Mouse (Mus musculus): ENCODE results near the gene Rgs3.

Gene Rgs3

DNA sequence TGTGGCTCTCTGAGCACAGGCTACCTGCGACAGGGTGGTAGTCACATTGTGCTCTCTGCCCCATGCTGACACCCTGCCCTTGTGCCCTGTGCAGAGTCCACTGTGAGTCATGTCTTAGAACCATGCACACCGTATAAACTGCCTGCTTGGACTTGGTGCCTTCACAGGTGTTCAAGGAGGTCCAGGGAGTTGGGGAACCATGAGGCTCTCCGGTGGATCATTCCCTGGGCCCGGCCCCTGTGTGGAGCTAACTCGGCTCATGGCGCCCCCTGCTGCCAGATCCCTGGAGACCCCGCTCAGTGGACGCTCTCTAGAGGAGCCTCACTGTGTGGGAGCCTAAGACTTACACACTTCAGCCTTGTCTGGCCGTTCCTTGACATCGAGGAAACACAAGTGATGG is 134.2 kb downstream of the Rgs3 start:
- peak; percentile 73 for DNase-seq (ENCODE audit: low spot score)

DNA sequence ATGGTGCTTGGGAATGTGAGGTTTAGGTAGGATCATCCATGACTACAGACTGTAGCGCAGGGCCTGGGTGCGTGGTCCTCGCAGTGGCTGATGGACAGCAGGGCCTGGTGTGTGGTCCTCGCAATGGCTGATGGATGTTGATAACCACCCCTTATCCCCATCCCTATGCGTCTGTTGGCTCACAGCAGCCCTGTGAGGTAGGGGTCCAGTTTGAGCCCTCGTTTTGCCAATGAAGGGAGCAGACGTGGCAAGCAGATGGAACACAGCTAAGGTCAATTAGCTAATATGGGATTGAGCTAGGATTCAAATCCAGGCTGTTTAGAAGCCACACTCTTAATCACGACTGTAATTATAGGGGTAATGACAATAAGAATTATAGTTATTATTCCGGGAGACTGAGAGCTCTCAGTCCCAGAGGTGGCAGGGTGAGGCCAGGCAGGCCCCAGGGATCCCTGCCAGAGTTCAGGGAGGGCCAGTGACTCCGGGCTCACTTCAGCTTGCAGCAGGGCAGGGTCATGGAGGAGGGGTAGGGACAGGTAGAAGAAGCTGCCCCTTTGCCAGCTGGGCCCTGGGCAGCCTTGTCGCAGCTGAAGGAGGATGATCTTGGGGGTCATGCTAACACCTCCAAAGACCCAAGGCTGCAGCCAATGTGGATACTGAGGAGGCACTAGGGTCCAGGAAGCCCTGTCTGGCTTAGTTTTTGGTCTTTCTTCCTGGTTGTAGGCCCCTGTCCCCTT is 135.2 kb downstream of the Rgs3 start:
- DNase-seq (ENCODE audit: low spot score), result no peak

DNA sequence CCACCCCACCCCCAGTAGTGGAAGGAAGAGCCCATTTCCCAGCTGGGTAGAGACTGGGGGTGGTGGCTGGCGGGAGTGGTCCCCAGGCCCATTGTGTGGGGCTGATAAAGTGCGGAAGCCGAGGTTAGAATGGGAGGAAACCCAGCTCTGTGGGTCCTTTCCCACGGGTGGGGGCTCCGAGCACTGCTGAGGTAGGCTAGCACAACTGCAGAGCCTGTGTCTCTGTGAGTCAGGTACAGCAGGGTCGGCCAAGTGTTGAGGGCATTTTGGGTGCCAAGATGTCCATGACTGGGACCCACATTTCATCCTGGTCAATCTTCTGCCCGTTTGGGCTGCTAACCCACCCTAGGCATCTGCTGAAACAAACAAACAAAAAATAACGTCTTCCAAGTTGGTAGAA is 135.9 kb downstream of the Rgs3 start:
- no peak for DNase-seq (ENCODE audit: low spot score)

DNA sequence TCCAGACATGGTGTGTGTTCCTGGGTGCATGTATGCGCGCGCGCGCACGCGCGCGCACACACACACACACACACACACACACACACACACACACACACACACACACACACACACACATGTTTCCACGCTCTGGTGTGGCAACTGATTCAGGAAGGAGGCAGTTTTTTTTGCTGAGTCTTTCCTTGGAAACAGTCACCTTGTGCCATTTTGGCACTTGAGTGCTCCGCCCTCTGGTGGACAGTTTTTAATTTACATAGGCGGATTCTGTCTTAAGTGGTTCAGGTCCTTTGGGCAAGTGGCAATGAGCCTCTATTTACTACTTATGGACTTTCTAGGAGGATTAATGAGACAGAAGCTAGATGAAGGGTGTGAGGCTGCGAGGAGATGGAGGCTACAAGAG is 136.3 kb downstream of the Rgs3 start:
- DNase-seq (ENCODE audit: low spot score), result peak; percentile 91

DNA sequence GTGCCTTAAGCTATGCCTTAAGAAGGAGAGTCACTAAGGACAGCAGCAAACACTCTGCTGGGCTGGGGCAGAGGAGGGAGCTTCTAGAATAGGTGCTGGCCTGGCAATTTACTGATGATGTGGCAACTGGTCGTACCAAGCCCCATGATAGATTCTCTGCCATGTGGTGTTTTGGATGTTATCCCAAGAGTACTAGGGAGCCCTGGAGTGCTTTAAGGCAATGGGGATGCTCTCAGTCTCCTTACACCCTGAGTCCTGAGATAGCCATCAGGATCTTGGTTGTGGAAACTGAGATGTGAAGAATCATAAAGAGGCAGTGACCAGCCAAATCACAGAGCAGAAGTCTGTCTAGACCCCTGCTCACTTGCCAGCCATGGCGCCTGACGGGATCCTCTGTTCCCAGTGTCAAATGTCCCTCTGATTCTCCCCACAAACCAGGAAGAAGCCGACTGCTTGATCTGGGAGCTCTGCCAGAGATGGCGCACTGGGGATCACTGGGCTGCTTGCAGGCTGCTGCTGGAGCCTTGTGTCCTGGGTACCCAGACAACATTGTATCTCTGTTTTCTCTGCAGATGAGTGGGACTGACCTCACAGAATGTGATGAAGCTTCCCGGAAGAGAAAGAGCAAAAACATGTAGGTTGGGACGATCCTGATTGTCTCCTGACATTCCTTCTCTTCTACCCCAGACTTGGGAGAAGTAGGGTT is 137.2 kb downstream of the Rgs3 start:
- DNase-seq (ENCODE audit: low spot score), result no peak

DNA sequence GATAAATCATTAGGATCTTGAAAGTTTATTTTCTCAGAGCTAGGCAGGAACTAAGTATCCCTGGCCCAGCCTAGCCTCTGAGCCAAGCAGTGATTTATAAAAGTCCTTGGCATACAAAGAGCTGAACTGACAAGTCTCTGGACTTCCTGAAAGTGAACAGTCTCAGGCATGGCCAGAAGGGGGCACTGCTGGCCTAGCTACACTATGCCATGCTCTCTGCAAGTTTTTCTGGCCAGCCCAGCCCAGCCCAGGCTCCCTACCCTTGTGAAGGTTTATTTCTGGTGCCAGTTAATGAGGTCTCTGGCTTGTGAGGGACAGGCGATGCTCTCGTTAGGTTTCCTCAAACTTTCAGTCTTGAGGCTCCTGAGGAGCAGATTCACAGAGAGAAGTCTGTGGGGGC is 137.8 kb downstream of the Rgs3 start:
- peak; percentile 91 for DNase-seq (ENCODE audit: low spot score)

DNA sequence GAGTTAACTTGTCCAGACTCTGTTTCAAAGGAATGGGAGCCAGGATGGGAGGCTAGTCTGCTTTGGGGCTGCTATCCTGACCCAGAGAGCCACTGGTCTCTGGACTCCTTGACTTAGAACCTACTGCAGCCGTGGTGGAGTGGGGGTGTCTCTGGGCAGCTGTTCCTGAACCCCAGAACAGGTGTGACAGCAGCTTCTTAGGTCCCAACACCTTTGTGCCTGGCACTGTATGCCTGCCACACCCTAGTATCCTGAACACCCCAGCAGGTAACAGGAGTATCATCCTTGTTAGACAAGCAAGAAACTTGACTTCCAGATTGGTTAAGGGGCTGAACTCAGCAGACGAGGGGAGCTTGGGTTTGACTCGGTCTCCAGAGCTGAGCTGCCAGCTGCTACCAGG is 138.9 kb downstream of the Rgs3 start:
- DNase-seq (ENCODE audit: low spot score), result no peak

DNA sequence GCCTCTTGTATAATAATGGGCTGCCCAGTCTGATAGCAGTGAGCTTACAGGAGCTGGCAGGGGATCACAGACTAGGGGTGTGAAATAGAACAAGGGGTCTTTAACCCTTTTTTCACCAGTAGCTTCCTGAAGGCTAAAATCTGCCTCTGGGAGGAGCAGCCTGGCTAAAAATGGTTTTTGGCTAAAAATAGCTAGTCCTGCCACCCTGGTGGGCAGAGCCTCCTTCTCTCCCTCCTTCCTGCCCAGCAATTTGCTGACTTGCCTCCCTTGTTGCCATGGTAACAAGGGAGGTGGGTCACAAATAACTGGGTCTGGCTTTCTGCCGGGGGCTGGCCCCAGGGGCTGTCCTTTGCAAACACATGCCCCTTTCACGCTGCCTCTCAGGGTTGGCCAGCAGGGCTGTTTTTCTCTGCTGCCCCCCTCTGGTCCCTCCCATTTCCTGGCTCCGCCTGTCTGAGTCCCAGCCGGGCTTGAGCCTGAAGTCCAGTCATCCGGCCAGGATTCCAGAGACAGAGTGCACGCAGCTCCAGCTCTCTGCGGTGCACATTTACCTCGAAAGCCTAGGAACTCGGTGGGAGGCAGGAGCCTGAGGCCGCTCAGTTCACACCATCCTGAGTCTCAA is 139.7 kb downstream of the Rgs3 start:
- peak; percentile 96 for DNase-seq (ENCODE audit: low spot score)

DNA sequence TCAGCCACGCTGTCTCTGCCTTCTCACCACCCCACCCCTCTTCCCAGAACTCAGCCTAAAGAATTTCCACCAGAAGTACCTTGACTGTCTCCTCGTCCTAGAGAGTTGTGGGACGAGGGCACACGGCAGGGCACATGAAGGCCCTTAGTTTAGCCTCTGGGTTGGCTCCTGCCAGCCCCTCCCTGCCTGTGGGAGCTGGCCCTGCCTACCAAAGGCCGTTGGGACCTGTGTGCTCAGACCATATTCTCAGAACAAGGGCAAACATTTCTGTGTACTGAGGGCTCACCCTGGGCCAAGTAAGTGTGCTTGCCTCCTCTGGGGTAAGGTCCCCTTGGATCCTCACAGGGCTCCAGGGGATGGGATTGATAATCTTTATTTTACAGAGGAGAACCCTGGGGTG is 140.8 kb downstream of the Rgs3 start:
- no peak for DNase-seq (ENCODE audit: low spot score)

DNA sequence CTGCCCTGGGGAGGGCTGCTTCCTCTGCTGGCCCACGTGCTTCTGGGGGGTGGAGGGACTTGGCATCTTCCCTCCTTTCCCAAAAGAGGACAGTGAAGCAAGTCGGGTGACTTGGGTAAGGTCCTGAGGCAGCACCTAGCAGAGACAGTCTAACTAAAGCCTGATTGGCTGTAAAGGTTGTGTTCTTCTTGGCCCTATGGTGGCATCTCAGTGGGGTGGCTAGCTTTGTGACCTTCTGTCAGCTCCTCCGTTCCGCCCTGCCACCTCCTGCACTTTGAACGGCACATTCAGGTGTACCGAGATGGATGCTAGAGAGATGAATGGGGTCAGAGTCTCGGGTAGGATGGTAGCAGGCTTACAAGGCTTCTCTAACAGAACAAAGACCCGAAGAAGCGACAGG is 143.5 kb downstream of the Rgs3 start:
- DNase-seq (ENCODE audit: low spot score), result no peak

DNA sequence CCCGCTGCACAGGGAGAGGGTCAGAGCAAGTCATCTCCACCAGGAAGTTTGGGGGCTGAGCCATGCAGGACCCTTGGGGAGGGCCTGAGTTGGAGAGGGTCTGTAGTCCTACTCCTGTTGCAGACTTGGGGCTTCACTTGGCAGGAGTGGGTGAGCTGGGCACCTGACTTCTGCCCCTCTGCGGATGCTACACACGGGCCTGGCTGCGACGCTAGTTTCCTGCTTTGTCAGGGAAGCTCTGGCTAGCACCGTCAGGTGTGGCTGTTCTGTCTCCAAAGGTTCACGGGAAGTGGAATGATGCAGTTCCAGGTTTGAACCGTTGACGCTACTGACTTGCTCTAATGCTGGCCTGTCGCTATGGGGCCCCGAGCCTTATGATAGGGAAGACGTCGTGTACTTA is 144.6 kb downstream of the Rgs3 start:
- DNase-seq (ENCODE audit: low spot score), result no peak

DNA sequence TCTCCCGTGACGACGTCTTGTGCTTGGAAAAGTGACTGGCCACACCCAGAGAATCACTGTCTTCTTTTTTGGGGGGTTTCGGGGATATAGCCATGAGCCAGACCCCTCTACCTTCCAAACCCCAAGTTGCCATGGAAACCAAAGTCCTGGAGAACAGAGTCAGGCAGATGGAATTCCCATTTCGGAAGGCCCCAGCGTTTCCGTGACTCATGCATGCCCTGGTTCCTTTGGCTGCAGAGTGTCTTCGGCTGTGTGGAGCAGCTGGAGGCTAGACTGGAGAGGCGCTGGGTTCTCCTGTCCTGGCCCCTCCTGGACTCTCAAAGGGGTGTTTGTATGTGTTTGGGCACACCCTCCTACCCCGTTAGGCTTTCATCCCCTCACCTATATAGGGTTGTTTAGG is 145.4 kb downstream of the Rgs3 start:
- peak; percentile 31 for DNase-seq (ENCODE audit: low spot score)

DNA sequence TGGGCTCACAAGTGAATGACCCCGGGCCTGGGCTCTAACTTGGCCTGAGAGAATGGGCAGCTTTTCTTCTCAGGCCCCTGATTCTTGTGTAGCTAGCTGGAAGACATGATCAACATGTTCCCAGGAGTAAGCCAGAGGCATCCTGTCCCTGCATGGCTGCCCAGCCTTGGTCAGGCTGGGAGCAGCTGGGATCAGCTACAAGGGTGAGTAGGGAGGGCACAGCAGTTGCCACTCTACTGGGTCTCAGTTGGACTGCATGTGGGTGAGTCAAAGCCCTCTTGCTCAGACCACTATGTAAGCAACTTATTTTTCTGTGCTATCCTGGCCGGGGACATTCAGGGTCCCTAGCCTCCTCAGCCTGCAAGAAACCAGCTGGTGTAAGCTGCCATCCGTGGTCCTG is 146.1 kb downstream of the Rgs3 start:
- no peak for DNase-seq (ENCODE audit: low spot score)

DNA sequence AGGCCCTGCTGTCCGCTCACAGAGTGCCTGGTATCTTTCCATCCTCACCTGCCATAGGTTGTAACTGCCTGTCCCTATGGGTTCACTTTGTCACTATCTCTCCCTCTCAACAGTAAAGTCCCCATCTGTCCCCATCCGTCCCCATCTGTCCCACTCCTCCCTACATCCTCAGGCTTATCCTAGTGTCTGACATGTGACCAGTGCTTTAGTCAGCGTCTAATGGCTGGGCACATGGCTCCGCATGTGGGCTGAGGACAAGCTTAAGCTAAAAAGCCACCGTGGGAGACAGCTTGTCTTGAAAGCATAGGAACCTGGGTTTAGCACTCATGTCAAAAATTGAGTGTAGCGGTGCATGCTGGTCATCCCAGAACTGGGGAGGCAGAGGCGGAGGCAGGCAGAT is 148.4 kb downstream of the Rgs3 start:
- DNase-seq (ENCODE audit: low spot score), result no peak

DNA sequence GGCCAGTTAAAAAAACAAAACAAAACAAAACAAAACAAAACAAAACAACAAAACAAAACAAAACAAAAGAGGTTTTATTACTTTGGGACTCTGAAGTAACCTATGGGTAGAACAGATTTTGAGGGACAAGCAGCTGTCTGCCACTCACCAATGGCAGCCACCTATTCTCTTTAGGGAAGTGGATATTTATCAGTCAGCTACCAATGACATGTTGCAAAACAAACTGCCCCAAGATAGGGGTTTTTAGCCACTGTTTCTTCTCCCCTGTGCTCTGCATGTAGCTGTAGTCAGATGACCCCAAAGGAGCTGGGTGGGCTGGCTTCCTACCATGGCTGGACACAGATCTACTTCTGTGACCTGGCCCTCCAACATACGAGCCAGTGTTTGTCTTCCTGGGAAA is 149.3 kb downstream of the Rgs3 start:
- DNase-seq (ENCODE audit: low spot score), result no peak

DNA sequence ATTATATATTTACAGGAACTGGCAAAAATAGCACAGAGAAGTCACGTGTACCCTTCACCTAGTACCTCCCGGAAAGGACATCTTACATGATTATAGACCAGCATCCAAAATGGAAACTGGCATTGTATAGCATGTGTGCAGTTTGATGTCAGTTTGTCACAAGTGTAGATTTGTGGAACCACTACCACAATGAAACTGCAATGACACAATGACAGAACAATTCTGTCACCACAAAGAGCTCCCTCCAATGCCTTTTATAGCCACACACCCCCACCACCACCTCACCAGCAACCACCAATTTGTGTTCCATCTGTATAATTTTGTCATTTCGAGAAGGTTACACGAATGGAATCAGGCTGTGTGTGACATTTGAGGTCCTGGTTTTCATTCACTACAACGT is 149.8 kb downstream of the Rgs3 start:
- no peak for DNase-seq (ENCODE audit: low spot score)

DNA sequence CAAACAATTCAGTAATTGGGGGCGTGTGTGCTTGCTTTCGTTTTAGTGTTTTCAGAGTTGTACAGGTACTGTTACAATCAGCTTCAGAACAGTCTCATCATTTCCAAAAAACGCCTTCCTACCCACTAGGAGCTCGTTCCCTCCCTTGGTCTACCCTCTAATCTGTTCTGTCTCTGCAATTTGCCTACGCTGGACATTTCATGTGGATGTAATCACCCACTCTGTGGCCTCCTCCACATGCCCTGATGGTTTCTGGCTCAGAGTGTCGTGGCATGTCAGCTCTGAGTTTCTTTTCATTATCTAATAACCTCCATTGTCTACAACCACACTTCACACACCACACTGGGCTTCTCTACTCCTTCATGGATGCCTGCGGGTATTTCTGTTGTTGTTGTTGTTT is 151.5 kb downstream of the Rgs3 start:
- no peak for DNase-seq (ENCODE audit: low spot score)

DNA sequence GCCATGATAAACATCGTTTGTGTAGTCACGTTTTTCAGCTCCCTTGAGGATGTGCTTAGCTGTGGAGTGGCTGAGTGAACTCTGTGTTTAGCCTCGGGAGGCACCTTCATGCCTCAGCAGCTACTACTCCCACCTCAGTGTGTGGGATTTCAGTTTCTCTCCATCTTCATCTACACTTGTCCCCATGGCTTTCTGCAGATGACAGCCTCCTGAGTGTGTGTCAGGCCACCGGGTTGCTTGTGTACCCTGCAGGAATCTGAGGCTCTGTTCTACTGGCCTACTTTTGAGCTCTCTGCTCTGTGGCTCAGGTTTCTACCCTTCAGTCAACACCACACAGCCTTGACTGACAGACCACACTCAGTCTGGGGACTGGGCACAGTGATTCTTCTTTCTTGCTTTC is 151.9 kb downstream of the Rgs3 start:
- DNase-seq (ENCODE audit: low spot score), result no peak

DNA sequence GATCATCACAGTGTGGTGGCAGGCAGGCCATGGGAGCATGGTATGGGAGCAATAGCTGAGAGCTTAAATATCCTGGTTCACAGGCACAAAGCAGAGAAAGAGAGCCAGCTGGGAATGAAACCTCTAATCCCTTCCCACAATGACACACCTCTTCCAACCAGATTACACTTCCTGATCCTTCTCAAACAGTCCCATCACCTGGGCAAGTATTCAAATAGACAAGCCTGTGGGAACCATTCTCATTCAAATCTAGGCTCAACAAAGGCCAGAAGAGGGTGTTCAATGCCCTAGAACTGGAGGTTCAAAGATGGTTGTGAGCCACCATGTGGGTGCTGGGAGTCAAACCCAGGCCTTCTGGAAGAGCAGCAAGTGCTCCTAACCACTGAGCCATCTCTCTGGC is 161.2 kb downstream of the Rgs3 start:
- DNase-seq (ENCODE audit: low spot score), result no peak

DNA sequence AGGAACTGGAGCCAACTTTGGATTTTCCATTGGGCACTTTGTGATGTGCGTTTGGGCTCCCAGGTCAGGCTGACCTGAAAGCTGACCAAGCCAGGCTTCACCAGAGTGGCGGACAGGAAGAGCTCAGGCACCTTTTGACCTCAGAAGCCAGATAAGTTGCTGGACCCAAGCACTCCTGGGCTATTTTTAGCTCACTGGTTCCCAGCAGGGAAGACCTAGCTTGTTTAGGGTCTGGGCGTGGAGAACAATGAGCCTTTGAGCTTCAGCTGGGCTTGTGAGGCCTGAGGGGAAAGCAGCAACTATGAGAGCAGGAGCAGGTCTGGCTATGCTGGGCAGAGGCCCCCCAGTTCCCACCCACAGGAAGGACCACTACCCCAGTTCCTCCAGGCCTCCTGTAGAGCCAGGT is 162.4 kb downstream of the Rgs3 start:
- DNase-seq (ENCODE audit: low spot score), result peak; percentile 73

DNA sequence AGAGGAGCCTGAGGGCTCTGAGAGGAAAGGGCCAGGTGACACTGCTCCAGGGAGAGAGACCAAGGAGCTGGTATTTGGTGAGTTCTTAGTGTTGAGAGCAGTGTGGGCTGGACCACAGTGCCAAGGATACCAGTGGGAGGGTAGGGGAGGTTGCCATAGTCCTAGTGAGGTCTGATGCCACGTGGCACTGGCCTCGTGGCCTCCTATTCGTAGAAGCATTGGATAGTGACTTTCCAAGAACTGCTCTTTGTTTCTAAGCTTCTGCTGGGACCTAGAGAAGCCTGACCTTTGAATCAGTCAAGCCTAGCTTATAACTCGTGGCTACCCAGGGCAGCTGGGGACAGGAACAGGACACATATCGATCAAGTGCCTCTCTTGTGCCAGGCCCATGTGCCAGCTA is 164.1 kb downstream of the Rgs3 start:
- no peak for DNase-seq (ENCODE audit: low spot score)

DNA sequence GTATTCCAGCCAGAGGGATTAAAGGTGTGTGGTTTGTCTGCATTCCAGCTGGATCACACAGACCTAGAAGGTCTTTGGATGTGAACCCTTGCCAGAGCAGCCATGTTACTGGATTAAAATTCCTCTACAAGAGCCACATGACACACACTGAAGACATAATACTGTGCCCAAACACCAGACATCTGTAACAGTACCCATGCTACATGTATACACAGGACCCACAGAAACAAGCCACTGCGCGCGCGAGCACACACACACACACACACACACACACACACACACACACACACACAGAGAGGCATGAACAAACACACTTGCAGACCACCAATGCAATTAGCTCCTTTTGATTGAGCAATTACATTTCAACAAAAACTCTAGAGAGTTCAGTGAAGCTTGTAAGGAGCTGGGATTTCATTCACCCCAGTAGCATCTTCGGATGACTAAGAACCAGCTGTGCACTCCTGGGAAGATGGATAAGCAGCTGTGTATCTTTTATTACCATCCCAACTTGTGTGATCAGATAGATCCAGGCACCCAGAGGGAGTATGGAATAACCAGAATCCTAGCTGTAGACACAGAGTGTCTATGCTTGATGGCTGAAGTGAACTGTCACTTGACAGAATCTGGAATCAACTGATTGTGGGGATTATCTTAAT is 166.8 kb downstream of the Rgs3 start:
- DNase-seq (ENCODE audit: low spot score), result no peak
